Mouse (Mus musculus) MEL (cell line): Measurements from ENCODE around the gene Ist1. TPM values are rescaled to one million over a fixed set of nuclear protein-coding genes. Genes with fewer than 3 reads are reported as not detected.

ENCODE experiments used
- DNase-seq: peaks from one replicate; pipeline ENCODE4 v3.0.0; 2011; ENCODE audit warnings: low read depth, low spot score
- H3K27ac ChIP-seq: 2 replicates; pipeline ENCODE4 v1.5.1; 2012; ENCODE audit warnings: low read depth, mild to moderate bottlenecking, control low read depth, low read length, moderate library complexity; ENCODE audit not compliant: control insufficient read depth
- H3K27me3 ChIP-seq, 2 experiments: fragments of 150-350 bp in 1 of 2; sonication (generic) in 1 of 2; 2 replicates each; pipeline ENCODE4 v1.6.1; 2012; ENCODE audit warnings: low read length in 2 of 2, mild to moderate bottlenecking in 2 of 2, improper control_type of control experiment in 1 of 2, moderate library complexity in 1 of 2; ENCODE audit not compliant: insufficient read depth in 2 of 2, control insufficient read depth in 1 of 2
- H3K36me3 ChIP-seq, 2 experiments: 2 replicates each; pipeline ENCODE4 v1.6.1; 2012 to 2014; ENCODE audit warnings: low read length in 2 of 2, improper control_type of control experiment in 1 of 2, inconsistent platforms in 1 of 2, mild to moderate bottlenecking in 1 of 2; ENCODE audit not compliant: insufficient read depth in 2 of 2, control insufficient read depth in 1 of 2
- H3K4me1 ChIP-seq, 2 experiments: fragments of 150-350 bp in 1 of 2; sonication (generic) in 1 of 2; 2 replicates each; pipeline ENCODE4 v1.6.1; 2012; ENCODE audit warnings: low read length in 2 of 2, improper control_type of control experiment in 1 of 2, mild to moderate bottlenecking in 1 of 2; ENCODE audit not compliant: insufficient read depth in 2 of 2, control insufficient read depth in 1 of 2
- H3K4me3 ChIP-seq, 2 experiments: fragments of 150-350 bp in 1 of 2; sonication (generic) in 1 of 2; 2 replicates each; pipeline ENCODE4 v1.5.1; 2012; ENCODE audit warnings: low read depth in 2 of 2, low read length in 2 of 2, mild to moderate bottlenecking in 2 of 2, moderate library complexity in 2 of 2, control low read depth in 1 of 2, improper control_type of control experiment in 1 of 2; ENCODE audit not compliant: control insufficient read depth in 1 of 2, insufficient read depth in 1 of 2
- H3K79me2 ChIP-seq: 2 replicates; pipeline ENCODE4 v1.6.1; 2012; ENCODE audit warnings: mild to moderate bottlenecking, low read length, moderate library complexity; ENCODE audit not compliant: control insufficient read depth, poor library complexity, insufficient read depth
- H3K9ac ChIP-seq: 2 replicates; pipeline ENCODE4 v1.6.1; 2012; ENCODE audit warnings: low read depth, mild to moderate bottlenecking, control low read depth, low read length, moderate library complexity; ENCODE audit not compliant: control insufficient read depth, poor library complexity, severe bottlenecking
- H3K9me3 ChIP-seq: fragments of 150-350 bp; sonication (generic); replicated peaks from 2 replicates; pipeline ENCODE4 v1.6.1; 2012; ENCODE audit warnings: mild to moderate bottlenecking, low read length, improper control_type of control experiment, moderate library complexity; ENCODE audit not compliant: insufficient read depth
- CHD2 ChIP-seq: IDR thresholded peaks from 2 replicates; pipeline ENCODE4 v1.6.1; 2011; ENCODE audit warnings: low read length, improper control_type of control experiment
- CTCF ChIP-seq, 3 experiments: IDR thresholded peaks in 2 of 3; conservative IDR thresholded peaks in 1 of 3; 2 replicates each; pipeline ENCODE4 v1.5.1; 2011 to 2012; ENCODE audit warnings: low read length in 3 of 3, low read depth in 2 of 3, mild to moderate bottlenecking in 2 of 3, improper control_type of control experiment in 1 of 3, inconsistent platforms in 1 of 3, mixed read lengths in 1 of 3, moderate library complexity in 1 of 3; ENCODE audit not compliant: control insufficient read depth in 1 of 3, insufficient read depth in 1 of 3, poor library complexity in 1 of 3, severe bottlenecking in 1 of 3
- E2F4 ChIP-seq: IDR thresholded peaks from 2 replicates; pipeline ENCODE4 v1.6.1; 2011; ENCODE audit warnings: low read depth, low read length, improper control_type of control experiment, borderline replicate concordance
- EP300 ChIP-seq, 2 experiments: IDR thresholded peaks; 2 replicates each; pipeline ENCODE4 v1.6.1; 2011; ENCODE audit warnings: improper control_type of control experiment in 2 of 2, low read length in 2 of 2, low read depth in 1 of 2, mild to moderate bottlenecking in 1 of 2
- ETS1 ChIP-seq: IDR thresholded peaks from 2 replicates; pipeline ENCODE4 v1.6.1; 2012; ENCODE audit warnings: low read depth, mild to moderate bottlenecking, inconsistent platforms, low read length, improper control_type of control experiment, moderate library complexity
- GABPA ChIP-seq: IDR thresholded peaks from 2 replicates; pipeline ENCODE4 v1.6.1; 2012; ENCODE audit warnings: low read depth, mild to moderate bottlenecking, inconsistent platforms, low read length, improper control_type of control experiment, moderate library complexity
- HCFC1 ChIP-seq: IDR thresholded peaks from 2 replicates; pipeline ENCODE4 v1.6.1; 2012; ENCODE audit warnings: low read depth, mild to moderate bottlenecking, inconsistent platforms, low read length, improper control_type of control experiment, moderate library complexity
- JUND ChIP-seq: IDR thresholded peaks from 2 replicates; pipeline ENCODE4 v1.6.1; 2011; ENCODE audit warnings: low read depth, mild to moderate bottlenecking, improper control_type of control experiment, low read length
- MEF2A ChIP-seq: IDR thresholded peaks from 2 replicates; pipeline ENCODE4 v1.6.1; 2014; ENCODE audit warnings: low read depth, mild to moderate bottlenecking, inconsistent platforms, low read length, improper control_type of control experiment; ENCODE audit not compliant: poor library complexity, insufficient replicate concordance, severe bottlenecking; ENCODE audit errors: extremely low read depth
- MXI1 ChIP-seq: IDR thresholded peaks from 2 replicates; pipeline ENCODE4 v1.6.1; 2011; ENCODE audit warnings: mild to moderate bottlenecking, low read depth, low read length, improper control_type of control experiment
- MYB ChIP-seq: IDR thresholded peaks from 2 replicates; pipeline ENCODE4 v1.6.1; 2011; ENCODE audit warnings: mild to moderate bottlenecking, low read depth, low read length, improper control_type of control experiment
- MYC ChIP-seq: IDR thresholded peaks from 2 replicates; pipeline ENCODE4 v1.6.1; 2011; ENCODE audit warnings: low read depth, mild to moderate bottlenecking, low read length, improper control_type of control experiment, moderate library complexity
- NRF1 ChIP-seq: IDR thresholded peaks from 2 replicates; pipeline ENCODE4 v1.6.1; 2014; ENCODE audit warnings: low read depth, mild to moderate bottlenecking, inconsistent platforms, low read length, improper control_type of control experiment, moderate library complexity; ENCODE audit not compliant: poor library complexity, insufficient read depth, severe bottlenecking
- POLR2AphosphoS2 ChIP-seq: IDR thresholded peaks from 2 replicates; pipeline ENCODE4 v1.6.1; 2011; ENCODE audit warnings: low read length, improper control_type of control experiment
- RAD21 ChIP-seq: IDR thresholded peaks from 2 replicates; pipeline ENCODE4 v1.6.1; 2011; ENCODE audit warnings: mild to moderate bottlenecking, low read depth, low read length, improper control_type of control experiment
- RCOR1 ChIP-seq: IDR thresholded peaks from 2 replicates; pipeline ENCODE4 v1.6.1; 2012; ENCODE audit warnings: low read depth, mild to moderate bottlenecking, inconsistent platforms, low read length, improper control_type of control experiment
- SMC3 ChIP-seq: IDR thresholded peaks from 2 replicates; pipeline ENCODE4 v1.6.1; 2011; ENCODE audit warnings: low read depth, low read length, improper control_type of control experiment
- TAL1 ChIP-seq: IDR thresholded peaks from 2 replicates; pipeline ENCODE4 v1.6.1; 2012; ENCODE audit warnings: mild to moderate bottlenecking, inconsistent platforms, low read length, moderate library complexity, mixed read lengths
- TBP ChIP-seq: IDR thresholded peaks from 2 replicates; pipeline ENCODE4 v1.8.0; 2011; ENCODE audit warnings: low read depth, low read length, improper control_type of control experiment
- UBTF ChIP-seq: IDR thresholded peaks from 2 replicates; pipeline ENCODE4 v1.6.1; 2012; ENCODE audit warnings: low read depth, mild to moderate bottlenecking, inconsistent platforms, low read length, improper control_type of control experiment, moderate library complexity, borderline replicate concordance; ENCODE audit not compliant: insufficient read depth
- USF1 ChIP-seq: IDR thresholded peaks from 2 replicates; pipeline ENCODE4 v1.6.1; 2014; ENCODE audit warnings: low read depth, mild to moderate bottlenecking, inconsistent platforms, low read length, improper control_type of control experiment, moderate library complexity
- USF2 ChIP-seq, 2 experiments: IDR thresholded peaks; 2 replicates each; pipeline ENCODE4 v1.6.1; 2011 to 2012; ENCODE audit warnings: improper control_type of control experiment in 2 of 2, low read length in 2 of 2, borderline replicate concordance in 1 of 2, inconsistent platforms in 1 of 2, low read depth in 1 of 2, mild to moderate bottlenecking in 1 of 2; ENCODE audit not compliant: insufficient read depth in 1 of 2
- ZKSCAN1 ChIP-seq: IDR thresholded peaks from 2 replicates; pipeline ENCODE4 v1.6.1; 2012; ENCODE audit warnings: low read depth, mild to moderate bottlenecking, inconsistent platforms, low read length, improper control_type of control experiment, moderate library complexity
- polyA plus RNA-seq, 2 experiments: library from polyadenylated mRNA; stranded (reverse) in 1 of 2; unstranded in 1 of 2; fragments of >175 nt in 1 of 2; fragments of >200 nt in 1 of 2; gene quantifications; 2 replicates each; pipeline versions ENCODE4 v1.2.1 to v1.2.4; 2012; ENCODE audit warnings: low replicate concordance in 2 of 2, low read depth in 1 of 2; ENCODE audit not compliant: insufficient read length in 2 of 2, insufficient read depth in 1 of 2, missing spikeins in 1 of 2
- total RNA-seq: library from RNA; depleted of rRNA; stranded (reverse); fragments of 300-350 nt; gene quantifications from 2 replicates; pipeline ENCODE4 v1.2.3, GENCODE M21; 2012

The Ist1 gene
- total and polyA plus RNA-seq, 3 experiments, result 33.1 to 126 (median 50.4) TPM

- H3K27ac ChIP-seq, result no peak overlapping the region
- no peak overlapping the region for H3K9ac ChIP-seq
- no peak overlapping the region for H3K4me3 ChIP-seq
- no peaks in the 10 kb centered on the region for H3K9me3 ChIP-seq
- H3K4me1 ChIP-seq, result no peaks in the 10 kb centered on the region
- H3K36me3 ChIP-seq, result no peaks in the 10 kb centered on the region; a peak in 2 of 4 replicates
- no peak for DNase-seq
- no peaks in the 10 kb centered on the region for H3K79me2 ChIP-seq
- no peaks in the 10 kb centered on the region for H3K27me3 ChIP-seq
- TF ChIP-seq TBP, result no peak
- TF ChIP-seq ETS1, result no peak
- TF ChIP-seq POLR2AphosphoS2, result no peak
- TF ChIP-seq GABPA, result no peak
- no peak for TF ChIP-seq HCFC1
- TF ChIP-seq MXI1, result no peak
- no peak for TF ChIP-seq TAL1
- no peak for TF ChIP-seq RCOR1
- TF ChIP-seq SMC3, result no peak
- TF ChIP-seq, all 39 proteins: peak for 0
Observed at GRCm38 (mm10) chr8:109731012-109731411, 38.0 kb upstream of the Ist1 start.

GRCm38 (mm10) chr8:109725106-109725505 is 32.0 kb upstream of the Ist1 start:
- no peaks in the 10 kb centered on the region for H3K4me1 ChIP-seq
- no peaks in the 10 kb centered on the region; a peak in 1 of 4 replicates for H3K36me3 ChIP-seq
- H3K27me3 ChIP-seq, result no peaks in the 10 kb centered on the region
- no peaks in the 10 kb centered on the region for H3K9me3 ChIP-seq
- no peaks in the 10 kb centered on the region for H3K79me2 ChIP-seq
- no peak overlapping the region for H3K4me3 ChIP-seq
- no peak for DNase-seq
- H3K27ac ChIP-seq, result no peak overlapping the region
- TF ChIP-seq MYC (no peak), NRF1 (no peak), USF2 (IDR thresholded peaks at IDR 0.05; ENCODE audit: borderline replicate concordance in 1 of 2, insufficient read depth in 1 of 2, low read depth in 1 of 2, low read length in 2 of 2) (no peak), MYB (no peak), USF1 (no peak)
- no peak overlapping the region for H3K9ac ChIP-seq

- Histone ChIP-seq H3K9me3 (no peaks in the 10 kb centered on the region), H3K79me2 (no peaks in the 10 kb centered on the region), H3K27me3 (no peaks in the 10 kb centered on the region), H3K36me3 (peaks cover 0 to 4% of the 10 kb centered on the region in 2 experiments; a peak in 3 of 4 replicates), H3K9ac (no peak overlapping the region), H3K4me3 (no peak overlapping the region), H3K27ac (no peak overlapping the region), H3K4me1 (peaks cover 0 to 4% of the 10 kb centered on the region in 2 experiments; a peak in 2 of 4 replicates)
- no peak for TF ChIP-seq JUND
- TF ChIP-seq USF1, result no peak
- TF ChIP-seq CHD2, result no peak
- no peak for TF ChIP-seq TAL1
- TF ChIP-seq RAD21, result no peak
- TF ChIP-seq CTCF (IDR thresholded peaks at IDR 0.05 in 2 of 3, conservative IDR thresholded peaks at IDR 0.05 in 1 of 3; ENCODE audit: control insufficient read depth in 1 of 3, insufficient read depth in 1 of 3, low read depth in 2 of 3, low read length in 3 of 3, poor library complexity in 1 of 3, severe bottlenecking in 1 of 3), result no peak
- TF ChIP-seq ZKSCAN1, result no peak
- no peak for TF ChIP-seq E2F4
- TF ChIP-seq UBTF, result no peak
- no peak for TF ChIP-seq POLR2AphosphoS2
- TF ChIP-seq MXI1, result peak; percentile 16; the same call in 1 of the 2 replicates
- no peak for TF ChIP-seq MEF2A
- peak; percentile 55 to 62; a peak in 3 of 4 replicates for TF ChIP-seq EP300 (IDR thresholded peaks at IDR 0.05; ENCODE audit: low read depth in 1 of 2, low read length in 2 of 2)
- TF ChIP-seq, all 39 proteins: peak for 2
- peak; percentile 30 for DNase-seq
Observed at GRCm38 (mm10) chr8:109714961-109715360, 21.9 kb upstream of the Ist1 start.
